Mouse (Mus musculus): ENCODE results near the gene Kri1.
A peak's percentile ranks its signal among the peaks of the same experiment; 100 is the strongest.
"Not testable (repeated sequence)": the region's sequence is repeated elsewhere in the genome, so short reads cannot be mapped to it uniquely, and the experiment has no call there.

Kri1 gene

DNA sequence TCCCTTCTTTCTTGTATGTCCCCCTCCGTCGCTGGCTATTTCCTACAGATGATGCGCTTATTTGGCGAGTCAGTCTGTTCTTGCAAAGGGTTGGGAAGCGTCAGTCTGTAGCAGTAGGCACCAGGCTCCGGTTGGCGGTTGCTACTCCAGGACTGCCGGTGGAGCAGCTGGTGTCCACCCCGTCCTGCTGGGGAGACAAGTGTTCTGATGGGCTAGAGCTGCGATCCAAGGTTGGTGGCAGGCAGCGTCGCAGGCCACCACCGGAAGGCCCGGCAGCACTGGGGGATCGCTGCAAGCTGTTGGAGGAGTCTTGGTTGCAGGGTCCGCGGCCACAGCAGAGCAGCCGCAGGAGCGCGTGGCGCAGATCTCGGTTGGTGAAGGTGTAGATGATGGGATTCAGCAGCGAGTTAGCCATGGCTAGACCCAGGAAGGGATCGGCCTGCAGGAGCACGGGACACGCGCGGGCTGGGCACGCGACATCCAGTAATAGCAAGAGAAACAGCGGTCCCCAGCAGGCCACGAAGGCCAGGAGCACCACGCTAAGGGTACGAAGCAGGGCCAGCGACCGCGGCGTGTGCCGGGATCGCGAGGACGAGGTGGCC is 43.8 kb downstream of the Kri1 start:
- no peak for DNase-seq (ENCODE audit: low spot score)

DNA sequence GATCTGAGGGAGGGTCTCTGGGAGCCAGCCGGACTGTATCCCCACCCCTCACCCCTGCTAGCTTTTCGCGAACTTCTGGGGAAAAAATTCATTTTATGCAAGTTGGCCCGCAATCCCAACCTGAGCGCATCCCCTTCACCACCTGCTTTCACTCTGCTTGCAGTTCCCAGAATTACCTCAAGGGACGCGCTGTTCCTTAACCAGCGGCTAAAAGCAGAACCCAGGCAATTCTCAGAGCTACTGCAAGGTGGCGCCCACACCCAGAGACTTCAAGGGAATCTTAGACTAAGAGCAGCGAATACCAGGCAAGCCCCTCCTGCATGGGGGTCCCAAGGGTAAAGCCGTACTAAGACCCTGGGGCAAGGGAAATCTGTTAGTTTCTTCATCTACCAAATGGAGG is 46.4 kb downstream of the Kri1 start:
- DNase-seq (ENCODE audit: low spot score) = peak; percentile 96

GRCm38 (mm10) chr9:21239465-21239848 is 48.3 kb downstream of the Kri1 start:
- no peak for DNase-seq (ENCODE audit: low spot score)

DNA sequence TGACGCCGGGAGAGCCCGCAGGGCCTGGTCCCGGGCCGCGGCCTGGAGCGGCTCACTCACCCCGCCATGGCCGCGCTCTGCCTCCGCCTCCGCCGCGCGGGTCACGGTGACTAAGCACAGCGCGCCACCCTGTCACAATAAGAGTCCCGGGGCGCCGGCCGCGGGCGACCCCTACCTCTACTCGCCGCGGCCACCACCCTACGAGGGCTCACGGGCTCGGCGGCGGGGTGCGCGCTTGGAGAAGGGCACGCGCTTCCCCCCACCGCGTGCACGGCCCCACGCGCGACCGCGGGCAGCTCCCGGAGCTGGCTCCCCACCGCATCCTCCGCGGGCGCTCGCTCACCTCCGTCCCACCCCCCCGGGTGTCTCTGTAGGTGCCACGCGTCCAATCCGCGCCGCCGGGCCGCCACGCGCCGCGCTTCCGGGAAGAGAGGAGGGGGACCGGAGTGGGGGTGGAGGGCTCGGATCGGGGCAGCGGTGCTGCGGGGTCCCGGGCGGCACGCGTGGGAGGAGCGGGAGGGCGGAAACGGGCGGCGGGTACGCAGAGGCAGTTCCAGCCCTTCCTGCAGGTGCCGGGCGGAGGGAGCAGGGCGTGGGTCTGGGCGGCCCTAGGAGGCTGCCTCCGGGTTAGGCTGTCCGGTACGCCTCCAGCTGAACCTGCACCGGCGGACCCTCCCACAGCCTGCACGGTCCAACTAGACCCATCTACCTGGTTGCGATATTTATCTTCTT is 48.9 kb downstream of the Kri1 start, which contains the start of gene Keap1:
Gene Keap1, minus strand, starts transcription at position 629 of the 732 bp plus-strand sequence.
- peak; percentile 89 for DNase-seq (ENCODE audit: low spot score)

GRCm38 (mm10) chr9:21238004-21238732 is 49.6 kb downstream of the Kri1 start:
- peak; percentile 40 for DNase-seq (ENCODE audit: low spot score)

GRCm38 (mm10) chr9:21237368-21238003 is 50.3 kb downstream of the Kri1 start:
- peak; percentile 65 for DNase-seq (ENCODE audit: low spot score)

DNA sequence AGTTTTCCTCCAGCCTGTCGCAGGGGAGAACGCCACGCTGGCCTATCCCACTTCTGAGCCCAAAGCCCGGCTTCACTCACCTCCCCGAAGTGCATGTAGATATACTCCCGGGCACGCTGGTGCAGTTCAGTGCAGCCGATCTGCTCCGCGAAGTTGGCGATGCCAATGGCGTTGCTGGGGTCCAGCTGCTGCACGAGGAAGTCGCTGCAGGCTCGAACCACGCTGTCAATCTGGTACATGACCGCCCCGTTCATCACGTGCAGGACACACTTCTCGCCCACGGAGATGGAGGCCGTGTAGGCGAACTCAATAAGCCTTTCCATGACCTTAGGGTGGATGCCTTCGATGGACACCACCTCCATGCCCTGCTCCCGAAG is 50.8 kb downstream of the Kri1 start:
- no peak for DNase-seq (ENCODE audit: low spot score)

GRCm38 (mm10) chr9:21235341-21235740 is 52.4 kb downstream of the Kri1 start:
- DNase-seq (ENCODE audit: low spot score) = no peak

DNA sequence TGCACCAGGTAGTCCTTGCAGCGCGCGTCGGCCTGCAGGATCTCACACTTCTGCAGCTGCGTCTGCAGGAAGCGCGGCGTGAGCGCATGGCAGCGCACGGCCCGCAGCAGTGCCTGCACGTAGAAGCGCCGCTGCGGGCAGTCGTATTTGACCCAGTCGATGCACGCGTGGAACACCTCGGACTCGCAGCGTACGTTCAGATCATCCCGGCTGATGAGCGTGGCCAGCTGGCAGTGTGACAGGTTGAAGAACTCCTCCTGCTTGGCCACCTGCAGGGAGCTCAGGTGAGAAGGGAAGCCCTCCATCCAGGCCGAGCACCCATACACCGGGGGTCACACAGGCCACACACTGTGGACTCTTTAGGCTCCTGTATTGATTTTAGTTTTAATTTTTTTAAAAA is 54.0 kb downstream of the Kri1 start:
- DNase-seq (ENCODE audit: low spot score) = no peak

- DNase-seq (ENCODE audit: low spot score) = no peak
Observed at GRCm38 (mm10) chr9:21233366-21233765, 54.4 kb downstream of the Kri1 start.

GRCm38 (mm10) chr9:21232867-21233266 is 54.9 kb downstream of the Kri1 start:
- no peak for DNase-seq (ENCODE audit: low spot score)

DNA sequence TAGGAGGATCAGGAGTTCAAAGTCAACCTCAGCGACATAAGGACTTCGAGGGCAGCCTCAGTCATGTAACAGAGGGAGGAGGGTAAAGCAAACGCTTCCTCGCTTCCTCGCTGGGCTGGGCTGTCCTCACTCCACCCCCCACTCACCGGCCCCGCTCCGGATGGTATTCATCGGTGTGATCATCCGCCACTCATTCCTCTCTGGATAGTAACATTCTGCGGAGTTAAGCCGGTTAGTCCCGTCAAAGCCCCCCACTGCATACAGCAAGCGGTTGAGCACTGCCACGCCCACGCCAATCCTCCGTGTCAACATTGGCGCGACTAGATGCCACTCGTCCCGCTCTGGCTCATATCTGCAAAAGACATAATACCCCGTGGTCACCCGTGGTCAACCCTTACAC is 56.2 kb downstream of the Kri1 start:
- no peak for DNase-seq (ENCODE audit: low spot score)

- DNase-seq (ENCODE audit: low spot score) = peak; percentile 67
Observed at GRCm38 (mm10) chr9:21227342-21227741, 60.4 kb downstream of the Kri1 start.

DNA sequence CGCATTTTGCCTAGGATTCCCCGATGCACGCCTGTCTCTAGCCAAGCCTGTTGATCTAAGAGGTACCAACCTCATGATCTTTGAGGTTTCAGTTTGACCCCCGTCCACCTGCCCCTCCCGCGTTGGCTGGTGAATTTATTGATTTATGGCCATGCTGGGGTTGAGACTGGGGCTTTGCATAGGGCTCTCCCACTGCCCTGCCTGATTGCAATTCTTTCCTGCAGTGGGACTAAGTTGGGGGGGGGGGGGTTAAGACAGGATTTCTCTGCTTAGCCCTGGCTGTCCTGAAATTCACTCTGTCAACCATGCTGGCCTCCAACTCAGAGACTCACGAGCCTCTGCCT is 62.4 kb downstream of the Kri1 start:
- DNase-seq (ENCODE audit: low spot score) = no peak

GRCm38 (mm10) chr9:21224576-21225414 is 63.0 kb downstream of the Kri1 start:
- DNase-seq (ENCODE audit: low spot score) = peak; percentile 81

DNA sequence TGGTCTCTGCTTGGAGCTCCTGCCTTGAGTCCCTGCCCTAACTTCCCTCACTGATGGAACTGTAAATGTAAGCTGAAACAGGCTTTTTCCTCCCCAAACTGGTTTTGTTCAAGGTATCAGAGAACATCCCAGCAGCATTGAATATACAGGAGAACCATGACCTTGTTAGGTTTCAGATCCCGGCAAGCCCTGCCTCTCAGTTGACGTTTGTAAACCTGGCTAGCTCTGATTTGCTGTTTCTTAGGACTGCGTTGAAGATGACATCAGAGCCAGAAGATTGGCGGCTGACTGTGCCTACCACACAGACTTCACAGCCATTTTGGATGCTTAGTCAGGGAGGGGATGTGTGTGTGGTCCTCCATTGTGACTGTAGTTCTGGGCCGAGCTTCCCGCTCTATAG is 63.9 kb downstream of the Kri1 start:
- no peak for DNase-seq (ENCODE audit: low spot score)

DNA sequence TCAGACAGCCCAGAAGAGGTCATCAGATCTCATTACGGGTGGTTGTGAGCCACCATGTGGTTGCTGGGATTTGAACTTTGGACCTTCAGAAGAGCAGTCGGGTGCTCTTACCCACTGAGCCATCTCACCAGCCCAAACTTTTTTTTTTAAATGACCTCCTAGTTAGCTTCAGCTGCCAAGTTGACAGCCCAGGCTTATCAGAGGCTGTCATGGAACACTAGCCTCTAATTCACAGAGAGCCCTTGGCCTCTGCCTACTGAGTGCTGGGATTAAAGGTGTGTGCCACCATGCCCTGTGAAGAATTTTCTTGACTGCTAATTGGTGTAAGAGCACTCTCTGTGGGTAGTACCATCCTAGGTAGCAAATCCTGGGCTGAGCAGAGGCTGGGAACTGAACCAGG is 64.3 kb downstream of the Kri1 start:
- DNase-seq (ENCODE audit: low spot score) = not testable (repeated sequence)

Measured in embryo, embryonic 10 days (tissue).